Mouse (Mus musculus) small intestine, adult 2 months (tissue): ENCODE results near the gene Fen1.

ENCODE experiments used
- CTCF ChIP-seq: fragments of 200-500 bp; IDR thresholded peaks from 2 replicates; pipeline ENCODE4 v1.5.1; 2012; ENCODE audit warnings: low read depth, mild to moderate bottlenecking, control low read depth, inconsistent platforms, low read length, moderate library complexity, mixed read lengths; ENCODE audit not compliant: insufficient replicate concordance, insufficient read length; ENCODE audit errors: extremely low read depth
- POLR2A ChIP-seq: fragments of 200-500 bp; IDR thresholded peaks from 2 replicates; pipeline ENCODE4 v1.6.1; 2012; ENCODE audit warnings: low read depth, mild to moderate bottlenecking, control low read depth, inconsistent platforms, low read length, moderate library complexity

DNA sequence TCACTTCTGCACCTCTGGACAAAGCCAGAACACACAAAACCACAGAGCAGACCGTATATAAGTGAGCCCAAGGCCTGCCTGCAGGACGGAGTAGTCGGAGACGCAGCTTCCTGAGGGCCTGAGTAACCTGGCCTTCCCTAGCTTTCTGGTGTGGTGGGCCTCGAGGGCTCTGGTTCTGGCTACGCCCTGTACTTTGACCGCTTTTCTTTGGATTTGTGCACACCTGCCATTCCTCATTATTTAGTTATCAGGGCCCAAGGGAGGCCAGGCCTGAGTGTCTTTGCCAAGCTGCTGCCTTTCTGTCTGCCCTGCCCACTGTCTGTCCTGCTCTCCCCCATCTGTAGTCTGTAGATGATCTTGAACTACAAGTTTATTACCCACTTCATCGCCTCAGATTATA, 14.0 kb downstream of the Fen1 start:
- TF ChIP-seq CTCF, result no peak
- TF ChIP-seq POLR2A, result no peak
